Mouse (Mus musculus) layer of hippocampus, adult 8-10 months (tissue): ENCODE data around the gene Epha1. TPM values are rescaled to one million over a fixed set of nuclear protein-coding genes. Genes with fewer than 3 reads are reported as not detected.

Source experiments
- DNase-seq, 2 experiments: peaks; one replicate each; pipeline ENCODE4 v3.0.0; 2022; ENCODE audit warnings: low spot score in 2 of 2
- total RNA-seq, 4 experiments: library from RNA; stranded (reverse); gene quantifications; 2 replicates each; pipeline ENCODE4 v1.2.4; 2022

Gene Epha1
- total RNA-seq, 4 experiments from 2014 or later = 0.14 to 0.36 (median 0.15) TPM

- DNase-seq = no peak
Measured at GRCm38 (mm10) chr6:42373669-42374430, 782 bp upstream of the Epha1 start.

- DNase-seq = no peak
Measured at GRCm38 (mm10) chr6:42372421-42372815, 650 bp downstream of the Epha1 start.

DNA sequence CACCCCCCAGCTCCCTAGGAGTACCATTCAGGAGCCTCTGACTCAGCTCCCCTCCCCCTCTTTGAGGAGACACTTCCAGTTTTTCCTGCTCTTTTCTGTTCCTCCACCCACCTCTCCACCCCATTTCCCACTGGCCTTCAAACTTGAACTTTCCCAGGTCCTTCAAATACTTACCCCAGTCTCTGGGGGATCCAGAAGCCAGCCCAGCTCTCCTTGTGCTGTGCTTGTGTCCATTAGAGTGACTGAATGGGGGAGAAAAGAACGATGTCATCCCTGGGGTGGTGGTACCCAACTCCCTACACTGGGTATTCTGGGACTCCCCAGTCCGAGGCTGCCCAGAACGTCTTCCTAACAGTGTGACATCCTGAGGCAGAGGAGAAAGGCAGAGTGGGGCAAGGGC lies 1.1 kb downstream of the Epha1 start:
- DNase-seq = no peak

DNA sequence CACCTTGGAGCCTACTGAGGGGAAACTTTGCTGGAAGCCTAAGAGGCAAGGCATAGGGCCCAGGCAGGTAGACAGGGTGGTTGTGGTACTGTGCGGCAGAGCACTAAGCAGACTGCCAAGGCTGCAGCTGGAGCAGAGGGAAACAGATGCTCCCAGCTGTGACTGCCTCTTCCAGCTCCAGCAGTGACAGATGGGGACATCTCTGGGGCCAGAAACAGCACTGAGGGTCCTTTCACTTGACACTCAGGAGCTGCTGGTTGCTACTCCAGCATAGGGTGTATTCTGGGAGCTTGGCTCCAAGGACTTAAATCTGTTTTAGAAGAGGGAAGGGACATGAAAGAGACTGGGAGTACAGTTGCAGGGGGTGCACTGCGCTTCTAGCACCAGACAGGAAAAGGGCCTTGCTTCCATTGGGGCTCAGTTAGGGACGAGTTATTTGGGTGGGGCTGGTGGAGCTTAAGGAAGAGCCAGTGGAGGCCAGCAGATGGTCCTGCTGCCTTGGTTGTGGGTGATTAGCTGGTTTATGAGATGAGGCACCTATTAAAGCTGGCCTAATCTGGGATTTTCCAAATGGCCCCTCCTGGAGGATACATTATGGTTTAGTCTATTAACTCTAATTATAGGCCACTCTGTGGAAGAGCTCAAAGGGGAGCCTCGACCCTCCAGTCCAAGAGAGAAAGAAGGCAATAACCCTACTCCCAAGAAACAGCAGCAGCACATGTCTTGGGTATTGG lies 2.3 kb downstream of the Epha1 start:
- no peak for DNase-seq

- DNase-seq = no peak
Measured at GRCm38 (mm10) chr6:42369870-42370269, 3.2 kb downstream of the Epha1 start.

DNA sequence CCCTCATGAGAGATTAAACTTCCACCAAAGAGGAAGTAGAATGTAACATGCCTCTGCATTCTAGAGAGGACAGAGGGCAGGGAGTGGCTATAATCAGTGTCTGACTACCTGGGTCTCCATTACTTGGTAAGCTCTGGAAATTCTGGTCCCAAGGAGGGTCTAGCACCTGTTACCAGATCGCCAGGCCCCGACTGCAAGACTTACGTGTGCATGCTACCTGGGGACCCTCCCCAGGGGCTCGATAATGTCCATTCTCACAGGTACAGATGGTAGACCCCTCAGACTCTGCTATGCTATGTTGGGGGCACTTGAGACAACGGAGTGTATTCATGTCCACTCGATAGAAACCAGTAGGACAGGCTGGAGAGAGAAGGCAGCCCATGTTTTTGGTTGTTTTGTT lies 7.9 kb downstream of the Epha1 start:
- no peak for DNase-seq

GRCm38 (mm10) chr6:42364607-42365006 lies 8.5 kb downstream of the Epha1 start:
- no peak for DNase-seq

GRCm38 (mm10) chr6:42364066-42364465 lies 9.0 kb downstream of the Epha1 start:
- no peak for DNase-seq

- no peak for DNase-seq
Measured at GRCm38 (mm10) chr6:42362974-42363373, 10.1 kb downstream of the Epha1 start.

- no peak for DNase-seq
Measured at GRCm38 (mm10) chr6:42362497-42362896, 10.6 kb downstream of the Epha1 start.

GRCm38 (mm10) chr6:42362074-42362473 lies 11.0 kb downstream of the Epha1 start:
- DNase-seq = no peak

GRCm38 (mm10) chr6:42361041-42361895 lies 11.8 kb downstream of the Epha1 start:
- DNase-seq = no peak

- no peak for DNase-seq
Measured at GRCm38 (mm10) chr6:42360231-42360840, 12.7 kb downstream of the Epha1 start.

DNA sequence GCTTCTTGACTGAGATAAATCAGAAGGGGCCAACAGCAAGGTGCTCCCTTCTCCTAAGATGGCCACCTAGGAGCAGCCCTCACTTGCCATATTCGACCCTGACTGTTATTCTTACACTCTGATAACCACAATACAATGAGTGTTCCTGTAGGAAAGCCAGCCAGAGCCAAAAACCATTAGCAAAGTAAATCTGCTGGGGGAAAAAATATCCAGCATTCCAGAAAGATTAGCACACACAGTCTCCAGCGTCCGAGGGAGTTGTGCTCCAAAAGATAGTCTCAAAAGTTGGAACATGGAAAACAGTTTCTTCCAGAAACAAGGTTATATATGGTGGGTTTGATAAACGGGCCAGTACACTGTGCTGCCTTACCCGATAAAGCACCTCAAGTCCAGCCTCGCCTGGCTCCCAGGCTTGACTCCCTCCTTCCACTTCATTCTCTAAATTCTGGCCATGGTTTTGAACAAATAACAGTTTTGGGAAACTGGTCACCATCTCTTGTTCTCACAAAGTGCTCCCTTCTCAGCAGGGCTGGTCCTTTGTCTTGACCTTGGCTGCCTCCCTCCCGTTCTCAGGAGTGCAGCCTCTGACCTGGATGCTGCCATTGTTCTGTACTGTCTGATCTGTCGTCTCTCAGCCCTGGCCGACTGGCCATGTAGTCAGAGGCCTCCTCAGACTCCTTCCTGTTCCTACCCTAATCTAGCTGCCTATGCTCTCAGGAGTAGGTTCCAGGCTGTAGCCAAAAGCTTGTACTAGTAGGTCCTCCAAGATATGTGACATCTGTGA lies 13.5 kb downstream of the Epha1 start:
- no peak for DNase-seq

- no peak for DNase-seq
Measured at GRCm38 (mm10) chr6:42358901-42359300, 14.2 kb downstream of the Epha1 start.

- no peak for DNase-seq
Measured at GRCm38 (mm10) chr6:42357901-42358300, 15.2 kb downstream of the Epha1 start.

DNA sequence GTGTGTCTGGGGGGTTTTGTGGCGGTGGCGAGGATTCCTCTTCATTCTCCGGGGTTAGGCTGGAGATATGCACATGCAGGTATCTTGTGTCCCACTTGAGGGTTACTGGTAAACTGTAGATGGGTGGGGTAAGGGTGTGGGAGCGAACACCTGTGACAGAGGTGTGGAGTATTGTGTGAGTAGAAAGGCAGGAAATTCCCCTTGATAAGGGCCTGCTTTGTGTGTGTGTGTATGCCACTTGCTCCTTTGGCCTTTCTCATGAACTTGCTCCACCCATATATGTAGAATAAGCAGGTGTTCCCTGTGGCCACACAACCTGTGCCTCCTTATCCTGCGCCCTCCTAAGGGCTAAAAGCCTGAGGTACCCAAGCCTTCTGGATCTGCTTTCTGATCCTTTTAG lies 16.2 kb downstream of the Epha1 start:
- DNase-seq = no peak

- DNase-seq = no peak
Measured at GRCm38 (mm10) chr6:42355794-42356600, 17.1 kb downstream of the Epha1 start.

- DNase-seq = no peak
Measured at GRCm38 (mm10) chr6:42355366-42355765, 17.7 kb downstream of the Epha1 start.
